Mouse (Mus musculus) forebrain, embryonic 15.5 days (tissue): Measurements from ENCODE around the gene Rora. TPM values are rescaled to one million over a fixed set of nuclear protein-coding genes. Genes with fewer than 3 reads are reported as not detected.

Source experiments
- ATAC-seq: fragments of 200-750 bp; cut with Nextera tagmentation; replicated peaks from 2 replicates; pipeline ENCODE4 v1.8.0; 2017; ENCODE audit warnings: mild to moderate bottlenecking, moderate TSS enrichment, moderate library complexity
- H3K27ac ChIP-seq: fragments of 300-500 bp; sonication (generic); replicated peaks from 2 replicates; pipeline ENCODE4 v1.5.1; 2015; ENCODE audit warnings: mild to moderate bottlenecking, inconsistent platforms
- H3K27me3 ChIP-seq: fragments of 300-500 bp; sonication (generic); 2 replicates; pipeline ENCODE4 v1.6.1; 2015; ENCODE audit warnings: inconsistent platforms
- H3K36me3 ChIP-seq: fragments of 300-500 bp; sonication (generic); 2 replicates; pipeline ENCODE4 v1.6.1; 2015; ENCODE audit warnings: mild to moderate bottlenecking, inconsistent platforms
- H3K4me1 ChIP-seq: fragments of 300-500 bp; sonication (generic); 2 replicates; pipeline ENCODE4 v1.6.1; 2015; ENCODE audit warnings: inconsistent platforms
- H3K4me2 ChIP-seq: fragments of 300-500 bp; sonication (generic); replicated peaks from 2 replicates; pipeline ENCODE4 v1.6.1; 2015; ENCODE audit warnings: mild to moderate bottlenecking, inconsistent platforms
- H3K4me3 ChIP-seq: fragments of 300-500 bp; sonication (generic); 2 replicates; pipeline ENCODE4 v1.5.1; 2015; ENCODE audit warnings: mild to moderate bottlenecking, inconsistent platforms
- H3K9ac ChIP-seq: fragments of 300-500 bp; sonication (generic); replicated peaks from 2 replicates; pipeline ENCODE4 v1.6.1; 2015; ENCODE audit warnings: mild to moderate bottlenecking, inconsistent platforms
- H3K9me3 ChIP-seq: fragments of 300-500 bp; sonication (generic); 2 replicates; pipeline ENCODE4 v1.6.1; 2016; ENCODE audit warnings: inconsistent platforms
- WGBS: fragments of 180-500 bp; shearing (Covaris S2); methylation state at CpG from one replicate; pipeline ENCODE4 v1.1.7; 2015; ENCODE audit warnings: mixed read lengths; 5-methylcytosine and 5-hydroxymethylcytosine counted together
- polyA plus RNA-seq: library from polyadenylated mRNA; unstranded; fragments of >200 nt; fragmentation: Nextera tagmentation; extraction: Ambion mirVana; gene quantifications from 2 replicates; pipeline ENCODE4 v1.2.1, GENCODE M21; 2015

Gene Rora
- polyA plus RNA-seq, 1 experiment from 2014 or later = 11.8 TPM

GRCm38 (mm10) chr9:68827441-68827840, 173.9 kb downstream of the Rora start:
- Histone ChIP-seq H3K4me1 (no peaks in the 10 kb centered on the region), H3K36me3 (no peaks in the 10 kb centered on the region), H3K27me3 (peaks cover 3% of the 10 kb centered on the region; the same call in 1 of the 2 replicates), H3K27ac (no peak overlapping the region), H3K9ac (no peak overlapping the region), H3K4me2 (no peak overlapping the region), H3K4me3 (no peak overlapping the region), H3K9me3 (no peaks in the 10 kb centered on the region)
- 82% methylated on average over 3 of the region's 3 CpGs for WGBS
- no peak for ATAC-seq

GRCm38 (mm10) chr9:68829903-68830302, 176.3 kb downstream of the Rora start:
- WGBS = 73% methylated on average over 4 of the region's 4 CpGs
- H3K4me1 ChIP-seq = no peaks in the 10 kb centered on the region

GRCm38 (mm10) chr9:68833323-68833722, 179.7 kb downstream of the Rora start:
- Histone ChIP-seq H3K27ac (no peak overlapping the region), H3K4me1 (no peaks in the 10 kb centered on the region), H3K9ac (no peak overlapping the region), H3K9me3 (no peaks in the 10 kb centered on the region), H3K4me2 (no peak overlapping the region), H3K27me3 (no peaks in the 10 kb centered on the region), H3K4me3 (no peak overlapping the region), H3K36me3 (no peaks in the 10 kb centered on the region)
- WGBS = 96% methylated on average over 6 of the region's 6 CpGs
- ATAC-seq = no peak

More at GRCm38 (mm10) chr9:68829903-68830302, 176.3 kb downstream of the Rora start:
- no peaks in the 10 kb centered on the region for H3K36me3 ChIP-seq
- no peak overlapping the region for H3K4me3 ChIP-seq
- no peak overlapping the region for H3K4me2 ChIP-seq
- peaks cover 3% of the 10 kb centered on the region; the same call in 1 of the 2 replicates for H3K27me3 ChIP-seq
- H3K9me3 ChIP-seq = no peaks in the 10 kb centered on the region
- no peak for ATAC-seq
- H3K9ac ChIP-seq = no peak overlapping the region
- H3K27ac ChIP-seq = no peak overlapping the region

- Histone ChIP-seq H3K36me3 (no peaks in the 10 kb centered on the region), H3K9ac (no peak overlapping the region), H3K27me3 (no peaks in the 10 kb centered on the region), H3K4me3 (no peak overlapping the region), H3K27ac (no peak overlapping the region), H3K4me1 (no peaks in the 10 kb centered on the region), H3K9me3 (no peaks in the 10 kb centered on the region), H3K4me2 (no peak overlapping the region)
- ATAC-seq = no peak
- 77% methylated on average over 7 of the region's 7 CpGs for WGBS
Observed at GRCm38 (mm10) chr9:68835037-68835649, 181.6 kb downstream of the Rora start.

- H3K27me3 ChIP-seq = no peaks in the 10 kb centered on the region
- H3K4me1 ChIP-seq = peaks cover 12% of the 10 kb centered on the region
- WGBS = 21% methylated on average over 16 of the region's 16 CpGs
- H3K9me3 ChIP-seq = no peaks in the 10 kb centered on the region
- H3K27ac ChIP-seq = no peak overlapping the region
- no peaks in the 10 kb centered on the region for H3K36me3 ChIP-seq
- H3K4me2 ChIP-seq = peak overlapping the region; percentile 24; the same call in 1 of the 2 replicates
- H3K9ac ChIP-seq = no peak overlapping the region
- no peak overlapping the region for H3K4me3 ChIP-seq
- peak; percentile 80 for ATAC-seq
Observed at GRCm38 (mm10) chr9:68842134-68842892, 188.7 kb downstream of the Rora start.

- no peaks in the 10 kb centered on the region for H3K9me3 ChIP-seq
- no peak overlapping the region for H3K4me2 ChIP-seq
- no peaks in the 10 kb centered on the region for H3K27me3 ChIP-seq
- no peak overlapping the region for H3K27ac ChIP-seq
- WGBS = 25% methylated on average over 2 of the region's 2 CpGs
- H3K9ac ChIP-seq = no peak overlapping the region
- no peak overlapping the region for H3K4me3 ChIP-seq
- H3K36me3 ChIP-seq = no peaks in the 10 kb centered on the region
- no peak for ATAC-seq
- H3K4me1 ChIP-seq = peaks cover 12% of the 10 kb centered on the region
Observed at GRCm38 (mm10) chr9:68845556-68845955, 192.0 kb downstream of the Rora start.

GRCm38 (mm10) chr9:68850321-68850720, 196.7 kb downstream of the Rora start:
- Histone ChIP-seq H3K4me3 (no peak overlapping the region), H3K9me3 (no peaks in the 10 kb centered on the region), H3K4me1 (0 out of 2 replicates have a peak, but pooled peaks cover 3% of the 10 kb centered on the region), H3K9ac (no peak overlapping the region), H3K36me3 (no peaks in the 10 kb centered on the region), H3K27ac (no peak overlapping the region), H3K27me3 (no peaks in the 10 kb centered on the region), H3K4me2 (no peak overlapping the region)
- ATAC-seq = no peak
- WGBS = 30% methylated on average over 5 of the region's 5 CpGs

GRCm38 (mm10) chr9:68852201-68852600, 198.6 kb downstream of the Rora start:
- 38% methylated on average over 4 of the region's 4 CpGs for WGBS
- H3K4me3 ChIP-seq = no peak overlapping the region
- H3K9me3 ChIP-seq = no peaks in the 10 kb centered on the region
- no peak overlapping the region for H3K4me2 ChIP-seq
- 0 out of 2 replicates have a peak, but pooled peaks cover 3% of the 10 kb centered on the region for H3K4me1 ChIP-seq
- no peaks in the 10 kb centered on the region for H3K27me3 ChIP-seq
- no peaks in the 10 kb centered on the region for H3K36me3 ChIP-seq
- ATAC-seq = no peak
- H3K27ac ChIP-seq = no peak overlapping the region
- H3K9ac ChIP-seq = no peak overlapping the region

GRCm38 (mm10) chr9:68852934-68853333, 199.3 kb downstream of the Rora start:
- Histone ChIP-seq H3K9me3 (no peaks in the 10 kb centered on the region), H3K27ac (no peak overlapping the region), H3K27me3 (no peaks in the 10 kb centered on the region), H3K4me3 (no peak overlapping the region), H3K4me2 (no peak overlapping the region), H3K36me3 (no peaks in the 10 kb centered on the region), H3K9ac (no peak overlapping the region), H3K4me1 (0 out of 2 replicates have a peak, but pooled peaks cover 3% of the 10 kb centered on the region)
- 87% methylated on average over 2 of the region's 2 CpGs for WGBS
- no peak for ATAC-seq

- no peak for ATAC-seq
- no peak overlapping the region for H3K9ac ChIP-seq
- H3K9me3 ChIP-seq = peaks cover 7% of the 10 kb centered on the region
- WGBS = 91% methylated on average over 2 of the region's 2 CpGs
- no peaks in the 10 kb centered on the region for H3K27me3 ChIP-seq
- H3K4me2 ChIP-seq = no peak overlapping the region
- H3K27ac ChIP-seq = no peak overlapping the region
- H3K4me1 ChIP-seq = no peaks in the 10 kb centered on the region; the same call in 1 of the 2 replicates
- H3K36me3 ChIP-seq = no peaks in the 10 kb centered on the region
- H3K4me3 ChIP-seq = no peak overlapping the region
Observed at GRCm38 (mm10) chr9:68859500-68859899, 205.9 kb downstream of the Rora start.

GRCm38 (mm10) chr9:68866317-68866716, 212.7 kb downstream of the Rora start:
- ATAC-seq = 0 out of 2 replicates have a peak, but pooled peaks have one; percentile 38
- H3K4me2 ChIP-seq = no peak overlapping the region
- no peak overlapping the region for H3K9ac ChIP-seq
- H3K4me1 ChIP-seq = peaks cover 18% of the 10 kb centered on the region
- H3K36me3 ChIP-seq = no peaks in the 10 kb centered on the region
- H3K27ac ChIP-seq = no peak overlapping the region
- H3K9me3 ChIP-seq = peaks cover 7% of the 10 kb centered on the region
- no peaks in the 10 kb centered on the region for H3K27me3 ChIP-seq
- H3K4me3 ChIP-seq = no peak overlapping the region
- WGBS = 43% methylated on average over 4 of the region's 4 CpGs

- H3K4me3 ChIP-seq = no peak overlapping the region
- no peak overlapping the region for H3K9ac ChIP-seq
- no peaks in the 10 kb centered on the region for H3K27me3 ChIP-seq
- H3K4me1 ChIP-seq = no peaks in the 10 kb centered on the region; the same call in 1 of the 2 replicates
- no peaks in the 10 kb centered on the region for H3K36me3 ChIP-seq
- 90% methylated on average over 4 of the region's 4 CpGs for WGBS
- H3K9me3 ChIP-seq = no peaks in the 10 kb centered on the region
- no peak overlapping the region for H3K27ac ChIP-seq
- no peak for ATAC-seq
- H3K4me2 ChIP-seq = no peak overlapping the region
Observed at GRCm38 (mm10) chr9:68873838-68874237, 220.3 kb downstream of the Rora start.
